ENCODE assay signal across 18 mouse cellular contexts in the genomic region with DNA sequence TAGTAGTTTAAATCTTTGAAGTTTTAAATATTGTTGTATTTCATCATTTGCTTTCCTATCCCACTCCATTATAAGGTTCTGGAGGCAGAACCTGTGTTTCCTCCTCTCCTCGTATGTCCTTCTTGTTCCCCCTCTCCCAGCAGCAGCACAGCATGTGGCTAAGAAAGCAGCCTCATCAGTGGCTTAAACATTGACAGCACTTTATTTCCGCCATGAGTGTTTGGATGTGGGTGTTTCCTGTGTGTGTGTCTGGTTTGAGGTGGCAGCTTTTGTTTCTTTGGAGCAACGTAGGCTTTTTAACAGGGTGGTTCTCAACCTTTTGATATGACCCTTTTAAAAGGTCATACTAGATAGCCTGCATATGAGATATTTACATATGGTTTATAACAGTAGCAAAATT.
"Had no signal": no experiment of that assay in that cellular context is flagged by ENCODE, and none has a peak within 500 bp of the region (broad histone marks: within the 10 kb centered on the region; RNA-seq: fewer than 3 reads in every experiment).

No protein-coding gene starts in this region.

- H3K4me2 ChIP-seq: kidney, embryonic 15.5 days; liver, embryonic 13.5 days; lung, embryonic 14.5 days; midbrain, embryonic 13.5 days; neural tube, embryonic 13.5 days had no signal

- H3K27ac ChIP-seq: kidney, embryonic 15.5 days; layer of hippocampus, adult 2 months; liver, embryonic 13.5 days; midbrain, embryonic 10.5 days; midbrain, embryonic 13.5 days; neural tube, embryonic 13.5 days had no signal

- H3K9ac ChIP-seq: kidney, embryonic 15.5 days; liver, embryonic 13.5 days; lung, embryonic 14.5 days; midbrain, embryonic 13.5 days; neural tube, embryonic 13.5 days had no signal

- H3K27me3 ChIP-seq: kidney, embryonic 15.5 days; liver, embryonic 13.5 days; megakaryocyte, embryonic 14.5 days; midbrain, embryonic 13.5 days; neural tube, embryonic 13.5 days had no signal

- H3K4me3 ChIP-seq: kidney, embryonic 15.5 days; layer of hippocampus, adult 2 months; liver, embryonic 13.5 days; megakaryocyte, embryonic 14.5 days; midbrain, embryonic 10.5 days; midbrain, embryonic 13.5 days; myocyte; neural tube, embryonic 13.5 days had no signal

- DNase-seq: kidney, adult 18-20 months; kidney, postnatal 14 days; layer of hippocampus, adult 9-11 months; liver, embryonic 13.5 days; lung, embryonic 14.5 days; lung, postnatal 36 days; thymus, adult 2 months; thymus, postnatal 14 days; thymus, postnatal 4 days had no signal

- H3K4me1 ChIP-seq: kidney, embryonic 15.5 days; midbrain, embryonic 10.5 days; midbrain, embryonic 13.5 days; neural tube, embryonic 13.5 days had no signal

- H3K9me3 ChIP-seq: kidney, embryonic 15.5 days; liver, embryonic 13.5 days; megakaryocyte, embryonic 14.5 days; midbrain, embryonic 10.5 days; midbrain, embryonic 13.5 days; neural tube, embryonic 13.5 days had no signal

- ATAC-seq: lung, postnatal 0 days; midbrain, embryonic 13.5 days; midbrain, embryonic 16.5 days had no signal
